Mouse (Mus musculus): ENCODE measurements at regions not wholly inside any gene's neighbourhood (a gene's known extent, or its start where the extent isn't known, plus 50 kb on each side); places are given as distances from the start of the nearest gene placed in this dataset.

GRCm38 (mm10) chr8:90692516-90692915 is 124.7 kb downstream of the Gm19935 start:
- ATAC-seq (no peak), DNase-seq (ENCODE audit: low spot score) (no peak)
- Histone ChIP-seq H3K27ac (ENCODE audit: low read length) (no peak overlapping the region), H3K4me1 (ENCODE audit: insufficient read depth, low read depth, low read length) (no peaks in the 10 kb centered on the region), H3K36me3 (ENCODE audit: insufficient read depth, low read length) (no peaks in the 10 kb centered on the region), H3K9me3 (ENCODE audit: low read length) (no peaks in the 10 kb centered on the region), H3K4me3 (ENCODE audit: low read depth, low read length) (no peak overlapping the region), H3K27me3 (replicated peaks; ENCODE audit: insufficient read depth, low read length) (no peaks in the 10 kb centered on the region), H3K4me2 (replicated peaks; ENCODE audit: low read depth, low read length) (no peak overlapping the region), H3K9ac (replicated peaks; ENCODE audit: low read depth) (no peak overlapping the region)
- no peak for TF ChIP-seq EP300 (IDR thresholded peaks at IDR 0.05)
- no peak for TF ChIP-seq CTCF (IDR thresholded peaks at IDR 0.05)
- 78% methylated on average over 3 of the region's 3 CpGs for WGBS

- H3K9me3 ChIP-seq (ENCODE audit: low read length) = no peaks in the 10 kb centered on the region
- ATAC-seq (no peak), DNase-seq (ENCODE audit: low spot score) (no peak)
- TF ChIP-seq CTCF (IDR thresholded peaks at IDR 0.05) (no peak), EP300 (IDR thresholded peaks at IDR 0.05) (no peak)
- no peak overlapping the region for H3K27ac ChIP-seq (ENCODE audit: low read length)
- 87% methylated on average over 2 of the region's 2 CpGs for WGBS
- no peaks in the 10 kb centered on the region for H3K4me1 ChIP-seq (ENCODE audit: insufficient read depth, low read depth, low read length)
- no peak overlapping the region for H3K4me2 ChIP-seq (replicated peaks; ENCODE audit: low read depth, low read length)
- no peak overlapping the region for H3K9ac ChIP-seq (replicated peaks; ENCODE audit: low read depth)
- no peaks in the 10 kb centered on the region for H3K27me3 ChIP-seq (replicated peaks; ENCODE audit: insufficient read depth, low read length)
- no peak overlapping the region for H3K4me3 ChIP-seq (ENCODE audit: low read depth, low read length)
- no peaks in the 10 kb centered on the region for H3K36me3 ChIP-seq (ENCODE audit: insufficient read depth, low read length)
These were observed 132.1 kb downstream of the Gm19935 start for GRCm38 (mm10) chr8:90685076-90685475.

GRCm38 (mm10) chr8:90670471-90671057 is 146.6 kb downstream of the Gm19935 start:
- no peaks in the 10 kb centered on the region for H3K4me1 ChIP-seq (ENCODE audit: insufficient read depth, low read depth, low read length)
- H3K9ac ChIP-seq (replicated peaks; ENCODE audit: low read depth) = no peak overlapping the region
- H3K9me3 ChIP-seq (ENCODE audit: low read length) = no peaks in the 10 kb centered on the region
- no peak overlapping the region for H3K4me3 ChIP-seq (ENCODE audit: low read depth, low read length)
- no peak overlapping the region for H3K27ac ChIP-seq (ENCODE audit: low read length)
- TF ChIP-seq EP300 (IDR thresholded peaks at IDR 0.05) = no peak
- no peak for TF ChIP-seq CTCF (IDR thresholded peaks at IDR 0.05)
- H3K4me2 ChIP-seq (replicated peaks; ENCODE audit: low read depth, low read length) = peak overlapping the region; percentile 38
- 5% methylated on average over 14 of the region's 14 CpGs for WGBS
- DNase-seq (ENCODE audit: low spot score) (no peak), ATAC-seq (no peak)
- H3K27me3 ChIP-seq (replicated peaks; ENCODE audit: insufficient read depth, low read length) = no peaks in the 10 kb centered on the region
- no peaks in the 10 kb centered on the region for H3K36me3 ChIP-seq (ENCODE audit: insufficient read depth, low read length)

GRCm38 (mm10) chr8:90669396-90669795 is 147.8 kb downstream of the Gm19935 start:
- Histone ChIP-seq H3K4me1 (ENCODE audit: insufficient read depth, low read depth, low read length) (no peaks in the 10 kb centered on the region), H3K27me3 (replicated peaks; ENCODE audit: insufficient read depth, low read length) (no peaks in the 10 kb centered on the region), H3K4me2 (replicated peaks; ENCODE audit: low read depth, low read length) (no peak overlapping the region), H3K36me3 (ENCODE audit: insufficient read depth, low read length) (no peaks in the 10 kb centered on the region), H3K9me3 (ENCODE audit: low read length) (no peaks in the 10 kb centered on the region), H3K9ac (replicated peaks; ENCODE audit: low read depth) (no peak overlapping the region), H3K4me3 (ENCODE audit: low read depth, low read length) (no peak overlapping the region), H3K27ac (ENCODE audit: low read length) (no peak overlapping the region)
- DNase-seq (ENCODE audit: low spot score) (no peak), ATAC-seq (no peak)
- 67% methylated on average over 9 of the region's 9 CpGs for WGBS
- TF ChIP-seq CTCF (IDR thresholded peaks at IDR 0.05) (no peak), EP300 (IDR thresholded peaks at IDR 0.05) (no peak)

GRCm38 (mm10) chr8:90659066-90659465 is 158.1 kb downstream of the Gm19935 start:
- ATAC-seq (peak; percentile 47), DNase-seq (ENCODE audit: low spot score) (peak; percentile 5)
- no peak overlapping the region for H3K27ac ChIP-seq (ENCODE audit: low read length)
- no peak overlapping the region for H3K4me3 ChIP-seq (ENCODE audit: low read depth, low read length)
- no peak overlapping the region for H3K4me2 ChIP-seq (replicated peaks; ENCODE audit: low read depth, low read length)
- H3K9me3 ChIP-seq (ENCODE audit: low read length) = no peaks in the 10 kb centered on the region
- 11% methylated on average over 3 of the region's 3 CpGs for WGBS
- TF ChIP-seq CTCF (IDR thresholded peaks at IDR 0.05) (no peak), EP300 (IDR thresholded peaks at IDR 0.05) (0 out of 2 replicates have a peak, but pooled peaks have one; percentile 8)
- no peaks in the 10 kb centered on the region for H3K36me3 ChIP-seq (ENCODE audit: insufficient read depth, low read length)
- no peaks in the 10 kb centered on the region for H3K27me3 ChIP-seq (replicated peaks; ENCODE audit: insufficient read depth, low read length)
- H3K4me1 ChIP-seq (ENCODE audit: insufficient read depth, low read depth, low read length) = no peaks in the 10 kb centered on the region
- no peak overlapping the region for H3K9ac ChIP-seq (replicated peaks; ENCODE audit: low read depth)

GRCm38 (mm10) chr8:90657641-90658051 is 159.5 kb downstream of the Gm19935 start:
- Histone ChIP-seq H3K4me1 (ENCODE audit: insufficient read depth, low read depth, low read length) (no peaks in the 10 kb centered on the region), H3K36me3 (ENCODE audit: insufficient read depth, low read length) (no peaks in the 10 kb centered on the region), H3K4me2 (replicated peaks; ENCODE audit: low read depth, low read length) (no peak overlapping the region), H3K9ac (replicated peaks; ENCODE audit: low read depth) (no peak overlapping the region), H3K4me3 (ENCODE audit: low read depth, low read length) (no peak overlapping the region), H3K27ac (ENCODE audit: low read length) (no peak overlapping the region), H3K27me3 (replicated peaks; ENCODE audit: insufficient read depth, low read length) (no peaks in the 10 kb centered on the region), H3K9me3 (ENCODE audit: low read length) (no peaks in the 10 kb centered on the region)
- no peak for ATAC-seq
- TF ChIP-seq CTCF (IDR thresholded peaks at IDR 0.05) (peak; percentile 68), EP300 (IDR thresholded peaks at IDR 0.05) (no peak)
- 25% methylated on average over 7 of the region's 7 CpGs for WGBS
- DNase-seq (ENCODE audit: low spot score) = peak; percentile 66

- ATAC-seq (no peak), DNase-seq (ENCODE audit: low spot score) (no peak)
- Histone ChIP-seq H3K4me3 (ENCODE audit: low read depth, low read length) (no peak overlapping the region), H3K36me3 (ENCODE audit: insufficient read depth, low read length) (no peaks in the 10 kb centered on the region), H3K27ac (ENCODE audit: low read length) (no peak overlapping the region), H3K9ac (replicated peaks; ENCODE audit: low read depth) (no peak overlapping the region), H3K27me3 (replicated peaks; ENCODE audit: insufficient read depth, low read length) (no peaks in the 10 kb centered on the region), H3K4me2 (replicated peaks; ENCODE audit: low read depth, low read length) (no peak overlapping the region), H3K9me3 (ENCODE audit: low read length) (no peaks in the 10 kb centered on the region), H3K4me1 (ENCODE audit: insufficient read depth, low read depth, low read length) (no peaks in the 10 kb centered on the region)
- TF ChIP-seq EP300 (IDR thresholded peaks at IDR 0.05) = no peak
- no peak for TF ChIP-seq CTCF (IDR thresholded peaks at IDR 0.05)
- 57% methylated on average over 5 of the region's 5 CpGs for WGBS
These were observed 160.1 kb downstream of the Gm19935 start for GRCm38 (mm10) chr8:90657116-90657515.

Data from lung, postnatal 0 days (tissue).